Mouse (Mus musculus) MEL (cell line): ENCODE measurements around the gene Cfl1. TPM values are rescaled to one million over a fixed set of nuclear protein-coding genes. Genes with fewer than 3 reads are reported as not detected.

Source experiments
- DNase-seq: peaks from one replicate; pipeline ENCODE4 v3.0.0; 2011; ENCODE audit warnings: low read depth, low spot score
- H3K27ac ChIP-seq: 2 replicates; pipeline ENCODE4 v1.5.1; 2012; ENCODE audit warnings: low read depth, mild to moderate bottlenecking, control low read depth, low read length, moderate library complexity; ENCODE audit not compliant: control insufficient read depth
- H3K27me3 ChIP-seq, 2 experiments: fragments of 150-350 bp in 1 of 2; sonication (generic) in 1 of 2; 2 replicates each; pipeline ENCODE4 v1.6.1; 2012; ENCODE audit warnings: low read length in 2 of 2, mild to moderate bottlenecking in 2 of 2, improper control_type of control experiment in 1 of 2, moderate library complexity in 1 of 2; ENCODE audit not compliant: insufficient read depth in 2 of 2, control insufficient read depth in 1 of 2
- H3K36me3 ChIP-seq, 2 experiments: 2 replicates each; pipeline ENCODE4 v1.6.1; 2012 to 2014; ENCODE audit warnings: low read length in 2 of 2, improper control_type of control experiment in 1 of 2, inconsistent platforms in 1 of 2, mild to moderate bottlenecking in 1 of 2; ENCODE audit not compliant: insufficient read depth in 2 of 2, control insufficient read depth in 1 of 2
- H3K4me1 ChIP-seq, 2 experiments: fragments of 150-350 bp in 1 of 2; sonication (generic) in 1 of 2; 2 replicates each; pipeline ENCODE4 v1.6.1; 2012; ENCODE audit warnings: low read length in 2 of 2, improper control_type of control experiment in 1 of 2, mild to moderate bottlenecking in 1 of 2; ENCODE audit not compliant: insufficient read depth in 2 of 2, control insufficient read depth in 1 of 2
- H3K4me3 ChIP-seq, 2 experiments: fragments of 150-350 bp in 1 of 2; sonication (generic) in 1 of 2; 2 replicates each; pipeline ENCODE4 v1.5.1; 2012; ENCODE audit warnings: low read depth in 2 of 2, low read length in 2 of 2, mild to moderate bottlenecking in 2 of 2, moderate library complexity in 2 of 2, control low read depth in 1 of 2, improper control_type of control experiment in 1 of 2; ENCODE audit not compliant: control insufficient read depth in 1 of 2, insufficient read depth in 1 of 2
- H3K79me2 ChIP-seq: 2 replicates; pipeline ENCODE4 v1.6.1; 2012; ENCODE audit warnings: mild to moderate bottlenecking, low read length, moderate library complexity; ENCODE audit not compliant: control insufficient read depth, poor library complexity, insufficient read depth
- H3K9ac ChIP-seq: 2 replicates; pipeline ENCODE4 v1.6.1; 2012; ENCODE audit warnings: low read depth, mild to moderate bottlenecking, control low read depth, low read length, moderate library complexity; ENCODE audit not compliant: control insufficient read depth, poor library complexity, severe bottlenecking
- H3K9me3 ChIP-seq: fragments of 150-350 bp; sonication (generic); replicated peaks from 2 replicates; pipeline ENCODE4 v1.6.1; 2012; ENCODE audit warnings: mild to moderate bottlenecking, low read length, improper control_type of control experiment, moderate library complexity; ENCODE audit not compliant: insufficient read depth
- BHLHE40 ChIP-seq: IDR thresholded peaks from 2 replicates; pipeline ENCODE4 v1.6.1; 2012; ENCODE audit warnings: low read depth, mild to moderate bottlenecking, inconsistent platforms, low read length, improper control_type of control experiment, borderline replicate concordance
- CTCF ChIP-seq, 3 experiments: IDR thresholded peaks in 2 of 3; conservative IDR thresholded peaks in 1 of 3; 2 replicates each; pipeline ENCODE4 v1.5.1; 2011 to 2012; ENCODE audit warnings: low read length in 3 of 3, low read depth in 2 of 3, mild to moderate bottlenecking in 2 of 3, improper control_type of control experiment in 1 of 3, inconsistent platforms in 1 of 3, mixed read lengths in 1 of 3, moderate library complexity in 1 of 3; ENCODE audit not compliant: control insufficient read depth in 1 of 3, insufficient read depth in 1 of 3, poor library complexity in 1 of 3, severe bottlenecking in 1 of 3
- E2F4 ChIP-seq: IDR thresholded peaks from 2 replicates; pipeline ENCODE4 v1.6.1; 2011; ENCODE audit warnings: low read depth, low read length, improper control_type of control experiment, borderline replicate concordance
- HCFC1 ChIP-seq: IDR thresholded peaks from 2 replicates; pipeline ENCODE4 v1.6.1; 2012; ENCODE audit warnings: low read depth, mild to moderate bottlenecking, inconsistent platforms, low read length, improper control_type of control experiment, moderate library complexity
- JUND ChIP-seq: IDR thresholded peaks from 2 replicates; pipeline ENCODE4 v1.6.1; 2011; ENCODE audit warnings: low read depth, mild to moderate bottlenecking, improper control_type of control experiment, low read length
- MAFK ChIP-seq: IDR thresholded peaks from 2 replicates; pipeline ENCODE4 v1.6.1; 2011; ENCODE audit warnings: low read depth, mild to moderate bottlenecking, low read length, improper control_type of control experiment, borderline replicate concordance
- MAZ ChIP-seq: IDR thresholded peaks from 2 replicates; pipeline ENCODE4 v1.6.1; 2012; ENCODE audit warnings: low read depth, mild to moderate bottlenecking, inconsistent platforms, low read length, improper control_type of control experiment
- MEF2A ChIP-seq: IDR thresholded peaks from 2 replicates; pipeline ENCODE4 v1.6.1; 2014; ENCODE audit warnings: low read depth, mild to moderate bottlenecking, inconsistent platforms, low read length, improper control_type of control experiment; ENCODE audit not compliant: poor library complexity, insufficient replicate concordance, severe bottlenecking; ENCODE audit errors: extremely low read depth
- MXI1 ChIP-seq: IDR thresholded peaks from 2 replicates; pipeline ENCODE4 v1.6.1; 2011; ENCODE audit warnings: mild to moderate bottlenecking, low read depth, low read length, improper control_type of control experiment
- MYB ChIP-seq: IDR thresholded peaks from 2 replicates; pipeline ENCODE4 v1.6.1; 2011; ENCODE audit warnings: mild to moderate bottlenecking, low read depth, low read length, improper control_type of control experiment
- NELFE ChIP-seq: IDR thresholded peaks from 2 replicates; pipeline ENCODE4 v1.6.1; 2011; ENCODE audit warnings: low read depth, low read length, improper control_type of control experiment
- NRF1 ChIP-seq: IDR thresholded peaks from 2 replicates; pipeline ENCODE4 v1.6.1; 2014; ENCODE audit warnings: low read depth, mild to moderate bottlenecking, inconsistent platforms, low read length, improper control_type of control experiment, moderate library complexity; ENCODE audit not compliant: poor library complexity, insufficient read depth, severe bottlenecking
- POLR2AphosphoS2 ChIP-seq: IDR thresholded peaks from 2 replicates; pipeline ENCODE4 v1.6.1; 2011; ENCODE audit warnings: low read length, improper control_type of control experiment
- POLR2AphosphoS5 ChIP-seq: IDR thresholded peaks from 2 replicates; pipeline ENCODE4 v1.6.1; 2012; ENCODE audit warnings: low read depth, borderline replicate concordance, mild to moderate bottlenecking, inconsistent platforms, low read length, moderate library complexity, mixed read lengths
- RAD21 ChIP-seq: IDR thresholded peaks from 2 replicates; pipeline ENCODE4 v1.6.1; 2011; ENCODE audit warnings: mild to moderate bottlenecking, low read depth, low read length, improper control_type of control experiment
- SMC3 ChIP-seq: IDR thresholded peaks from 2 replicates; pipeline ENCODE4 v1.6.1; 2011; ENCODE audit warnings: low read depth, low read length, improper control_type of control experiment
- TCF12 ChIP-seq: IDR thresholded peaks from 2 replicates; pipeline ENCODE4 v1.6.1; 2014; ENCODE audit warnings: low read depth, mild to moderate bottlenecking, inconsistent platforms, low read length, improper control_type of control experiment, moderate library complexity
- UBTF ChIP-seq: IDR thresholded peaks from 2 replicates; pipeline ENCODE4 v1.6.1; 2012; ENCODE audit warnings: low read depth, mild to moderate bottlenecking, inconsistent platforms, low read length, improper control_type of control experiment, moderate library complexity, borderline replicate concordance; ENCODE audit not compliant: insufficient read depth
- USF2 ChIP-seq, 2 experiments: IDR thresholded peaks; 2 replicates each; pipeline ENCODE4 v1.6.1; 2011 to 2012; ENCODE audit warnings: improper control_type of control experiment in 2 of 2, low read length in 2 of 2, borderline replicate concordance in 1 of 2, inconsistent platforms in 1 of 2, low read depth in 1 of 2, mild to moderate bottlenecking in 1 of 2; ENCODE audit not compliant: insufficient read depth in 1 of 2
- ZMIZ1 ChIP-seq: IDR thresholded peaks from 2 replicates; pipeline ENCODE4 v1.6.1; 2012; ENCODE audit warnings: low read depth, mild to moderate bottlenecking, inconsistent platforms, low read length, improper control_type of control experiment, moderate library complexity
- ZNF384 ChIP-seq: IDR thresholded peaks from 2 replicates; pipeline ENCODE4 v1.6.1; 2012; ENCODE audit warnings: low read depth, mild to moderate bottlenecking, inconsistent platforms, low read length, improper control_type of control experiment
- polyA plus RNA-seq, 2 experiments: library from polyadenylated mRNA; stranded (reverse) in 1 of 2; unstranded in 1 of 2; fragments of >175 nt in 1 of 2; fragments of >200 nt in 1 of 2; gene quantifications; 2 replicates each; pipeline versions ENCODE4 v1.2.1 to v1.2.4; 2012; ENCODE audit warnings: low replicate concordance in 2 of 2, low read depth in 1 of 2; ENCODE audit not compliant: insufficient read length in 2 of 2, insufficient read depth in 1 of 2, missing spikeins in 1 of 2
- total RNA-seq: library from RNA; depleted of rRNA; stranded (reverse); fragments of 300-350 nt; gene quantifications from 2 replicates; pipeline ENCODE4 v1.2.3, GENCODE M21; 2012

Cfl1 gene
- total and polyA plus RNA-seq, 3 experiments, result 880 to 2,037 TPM; not detected in 1

DNA sequence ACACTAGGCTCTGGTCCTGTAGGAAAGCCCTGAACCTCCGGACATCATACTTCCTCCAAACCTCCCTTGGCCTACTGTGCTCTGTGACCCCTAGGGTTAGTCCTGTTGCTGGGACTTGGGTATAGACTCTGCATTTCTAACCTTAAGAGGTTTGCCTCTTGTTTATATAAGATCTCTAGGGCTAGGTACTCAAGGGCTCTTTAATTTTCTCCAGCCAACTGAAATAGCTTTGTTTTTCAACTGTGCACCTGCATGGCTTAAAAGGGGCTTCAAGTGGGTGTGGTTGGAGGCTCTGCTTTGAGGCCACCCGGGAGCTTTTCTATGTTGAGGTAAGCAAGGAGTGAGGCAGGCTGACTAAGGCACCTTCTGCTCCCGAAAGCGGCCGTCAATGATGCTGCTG is 5.8 kb upstream of the Cfl1 start:
- Histone ChIP-seq H3K4me1 (peaks cover 0 to 12% of the 10 kb centered on the region in 2 experiments; a peak in 2 of 4 replicates), H3K79me2 (peaks cover 2% of the 10 kb centered on the region; the same call in 1 of the 2 replicates), H3K9ac (no peak overlapping the region), H3K9me3 (no peaks in the 10 kb centered on the region), H3K27me3 (no peaks in the 10 kb centered on the region), H3K36me3 (0 out of 4 replicates have a peak, but pooled peaks cover 0 to 2% of the 10 kb centered on the region in 2 experiments), H3K27ac (no peak overlapping the region), H3K4me3 (no peak overlapping the region)
- no peak for TF ChIP-seq SMC3
- no peak for TF ChIP-seq USF2 (IDR thresholded peaks at IDR 0.05; ENCODE audit: borderline replicate concordance in 1 of 2, insufficient read depth in 1 of 2, low read depth in 1 of 2, low read length in 2 of 2)
- no peak for TF ChIP-seq MAZ
- no peak for TF ChIP-seq ZNF384
- TF ChIP-seq HCFC1, result no peak
- TF ChIP-seq E2F4, result no peak
- no peak for DNase-seq

DNA sequence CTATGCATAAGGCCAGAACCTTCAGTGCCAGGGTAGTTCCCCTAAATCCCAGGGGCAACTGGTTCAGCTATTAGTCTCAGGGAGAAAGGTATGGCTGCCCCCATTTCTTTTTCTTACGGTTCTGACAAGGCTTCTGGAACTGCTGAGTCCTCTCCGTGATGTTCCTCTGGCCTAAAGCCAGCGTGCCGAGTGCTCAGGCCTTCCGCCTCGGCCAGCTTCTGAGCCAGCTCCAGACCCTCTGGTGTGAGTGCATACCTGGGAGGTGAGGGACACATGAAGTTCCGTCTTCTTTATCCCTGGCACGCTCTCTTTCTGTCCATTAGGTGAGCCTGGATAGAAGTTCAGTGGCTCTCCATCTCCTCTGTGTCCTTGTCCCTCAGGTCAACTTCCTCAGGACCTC is 4.9 kb upstream of the Cfl1 start:
- 0 out of 4 replicates have a peak, but pooled peaks cover 0 to 2% of the 10 kb centered on the region in 2 experiments for H3K36me3 ChIP-seq

DNA sequence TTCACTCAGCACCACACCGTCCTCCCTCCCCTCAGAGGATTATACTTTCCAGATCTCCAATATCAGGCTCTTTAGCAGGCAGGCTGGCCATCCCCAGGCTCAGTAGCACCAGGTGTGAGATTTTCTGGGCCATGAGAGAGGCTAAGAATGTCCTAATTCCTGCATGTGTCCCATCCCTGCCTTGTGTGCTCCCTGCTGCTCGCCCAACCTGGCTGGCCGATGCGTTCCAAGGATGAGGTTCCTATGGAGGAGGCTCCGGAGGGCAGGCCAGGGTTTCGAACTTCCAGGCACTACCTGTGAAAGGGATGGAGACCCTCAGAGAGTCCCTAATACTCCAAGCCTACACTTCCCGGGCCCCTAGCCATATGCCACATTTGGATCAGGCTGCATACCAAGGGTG is 4.4 kb upstream of the Cfl1 start:
- H3K9me3 ChIP-seq, result no peaks in the 10 kb centered on the region
- H3K27me3 ChIP-seq, result no peaks in the 10 kb centered on the region
- H3K79me2 ChIP-seq, result peaks cover 7% of the 10 kb centered on the region
- 0 out of 4 replicates have a peak, but pooled peaks cover 0 to 2% of the 10 kb centered on the region in 2 experiments for H3K36me3 ChIP-seq
- no peak overlapping the region for H3K9ac ChIP-seq
- H3K4me1 ChIP-seq, result peaks cover 0 to 12% of the 10 kb centered on the region in 2 experiments; a peak in 2 of 4 replicates
- DNase-seq, result no peak
- no peak overlapping the region for H3K27ac ChIP-seq
- no peak overlapping the region for H3K4me3 ChIP-seq
- TF ChIP-seq MEF2A (no peak), E2F4 (no peak), MXI1 (no peak), MYB (no peak), MAFK (no peak), NRF1 (no peak), ZMIZ1 (no peak), RAD21 (no peak)

More for the DNA sequence above, 4.9 kb upstream of the Cfl1 start:
- no peak overlapping the region for H3K27ac ChIP-seq
- H3K79me2 ChIP-seq, result peaks cover 2% of the 10 kb centered on the region
- no peak overlapping the region for H3K4me3 ChIP-seq
- no peak for TF ChIP-seq POLR2AphosphoS2
- TF ChIP-seq MEF2A, result no peak
- no peak for TF ChIP-seq POLR2AphosphoS5
- TF ChIP-seq TCF12, result no peak
- TF ChIP-seq SMC3, result no peak
- TF ChIP-seq JUND, result no peak
- TF ChIP-seq NELFE, result no peak
- TF ChIP-seq UBTF, result no peak
- TF ChIP-seq BHLHE40, result no peak
- TF ChIP-seq E2F4, result no peak
- no peak for TF ChIP-seq CTCF (IDR thresholded peaks at IDR 0.05 in 2 of 3, conservative IDR thresholded peaks at IDR 0.05 in 1 of 3; ENCODE audit: control insufficient read depth in 1 of 3, insufficient read depth in 1 of 3, low read depth in 2 of 3, low read length in 3 of 3, poor library complexity in 1 of 3, severe bottlenecking in 1 of 3)
- no peak for TF ChIP-seq MXI1
- TF ChIP-seq, all 39 proteins: peak for 0
- H3K27me3 ChIP-seq, result no peaks in the 10 kb centered on the region
- DNase-seq, result no peak
- no peak overlapping the region for H3K9ac ChIP-seq
- H3K4me1 ChIP-seq, result peaks cover 0 to 12% of the 10 kb centered on the region in 2 experiments; a peak in 2 of 4 replicates
- no peaks in the 10 kb centered on the region for H3K9me3 ChIP-seq
